Mouse (Mus musculus) lung, postnatal 25 days (tissue): ENCODE data around the gene Gm21969.

Source experiments
- DNase-seq: peaks from one replicate; pipeline ENCODE4 v3.0.0; 2022; ENCODE audit warnings: low spot score

Gm21969 gene

GRCm38 (mm10) chr4:139617001-139617364, 14.0 kb downstream of the Gm21969 start:
- no peak for DNase-seq

GRCm38 (mm10) chr4:139619765-139620164, 16.8 kb downstream of the Gm21969 start:
- DNase-seq: no peak

GRCm38 (mm10) chr4:139622373-139623282, 19.6 kb downstream of the Gm21969 start, which contains the start of gene Aldh4a1:
Gene Aldh4a1, plus strand, starts transcription at chr4:139622866.
- peak; percentile 97 for DNase-seq

- no peak for DNase-seq
These were observed 20.6 kb downstream of the Gm21969 start for GRCm38 (mm10) chr4:139623434-139624115.

GRCm38 (mm10) chr4:139624116-139624489, 21.1 kb downstream of the Gm21969 start:
- no peak for DNase-seq

- peak; percentile 65 for DNase-seq
These were observed 21.7 kb downstream of the Gm21969 start for GRCm38 (mm10) chr4:139624706-139625105.

GRCm38 (mm10) chr4:139627361-139627760, 24.4 kb downstream of the Gm21969 start:
- DNase-seq: no peak

- DNase-seq: no peak
These were observed 27.2 kb downstream of the Gm21969 start for GRCm38 (mm10) chr4:139630171-139630570.

- DNase-seq: no peak
These were observed 28.2 kb downstream of the Gm21969 start for GRCm38 (mm10) chr4:139631141-139631540.

GRCm38 (mm10) chr4:139631569-139632253, 28.7 kb downstream of the Gm21969 start:
- no peak for DNase-seq

GRCm38 (mm10) chr4:139632254-139632580, 29.2 kb downstream of the Gm21969 start:
- DNase-seq: no peak

- peak; percentile 53 for DNase-seq
These were observed 33.4 kb downstream of the Gm21969 start for GRCm38 (mm10) chr4:139636373-139636772.

- no peak for DNase-seq
These were observed 34.9 kb downstream of the Gm21969 start for GRCm38 (mm10) chr4:139637847-139638246.

GRCm38 (mm10) chr4:139638356-139638755, 35.4 kb downstream of the Gm21969 start:
- DNase-seq: no peak

GRCm38 (mm10) chr4:139639801-139640200, 36.8 kb downstream of the Gm21969 start:
- no peak for DNase-seq

- DNase-seq: no peak
These were observed 37.3 kb downstream of the Gm21969 start for GRCm38 (mm10) chr4:139640333-139640732.

- no peak for DNase-seq
These were observed 37.8 kb downstream of the Gm21969 start for GRCm38 (mm10) chr4:139640775-139641174.

GRCm38 (mm10) chr4:139641829-139642425, 38.9 kb downstream of the Gm21969 start:
- no peak for DNase-seq

GRCm38 (mm10) chr4:139643972-139644371, 41.0 kb downstream of the Gm21969 start:
- DNase-seq: peak; percentile 66

- no peak for DNase-seq
These were observed 43.9 kb downstream of the Gm21969 start for GRCm38 (mm10) chr4:139646916-139647315.

- no peak for DNase-seq
These were observed 47.2 kb downstream of the Gm21969 start for GRCm38 (mm10) chr4:139650086-139650743.

- DNase-seq: no peak
These were observed 47.9 kb downstream of the Gm21969 start for GRCm38 (mm10) chr4:139650907-139651306.
